In the genomic region with DNA sequence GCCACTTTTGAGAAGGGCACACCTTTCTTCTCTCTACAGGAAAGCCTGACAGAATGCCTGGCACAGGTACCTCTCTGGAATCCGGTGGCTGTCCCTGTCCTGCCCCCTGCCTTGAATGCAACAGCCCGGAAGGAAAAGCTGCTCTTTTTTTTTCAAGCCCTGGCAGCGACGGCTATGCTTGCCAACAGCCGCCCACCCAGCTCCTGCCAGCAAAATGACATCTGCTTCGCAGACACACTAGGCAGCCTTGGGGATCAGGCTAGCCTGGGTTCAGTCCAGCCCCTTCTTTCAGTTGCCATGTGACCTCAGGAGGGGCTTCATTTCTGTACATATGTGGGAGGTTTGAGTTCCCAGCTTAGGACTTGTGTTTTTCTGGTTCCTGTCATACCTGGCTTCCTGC, we compare ENCODE assay signal across 10 mouse cellular contexts. TPM values are rescaled to one million over a fixed set of nuclear protein-coding genes. Genes with fewer than 3 reads are reported as not detected.
DNase-seq lines count a peak whose midpoint lies in the region; ATAC-seq lines count a peak whose summit lies in the region.
"Had no signal": no experiment of that assay in that cellular context is flagged by ENCODE, and none has a peak within 500 bp of the region (broad histone marks: within the 10 kb centered on the region; RNA-seq: fewer than 3 reads in every experiment).

No protein-coding gene starts in this region.

- no peaks in the 10 kb centered on the region for H3K9me3 ChIP-seq in forebrain, embryonic 14.5 days (replicated peaks; ENCODE audit: control insufficient read depth, low read length)
- no peaks in the 10 kb centered on the region for H3K9me3 ChIP-seq in forebrain, embryonic 12.5 days
- H3K9me3 ChIP-seq in midbrain, embryonic 16.5 days (replicated peaks; ENCODE audit: control insufficient read depth, low read length, poor library complexity, severe bottlenecking): no peaks in the 10 kb centered on the region
- no peaks in the 10 kb centered on the region for H3K9me3 ChIP-seq in midbrain, embryonic 15.5 days
- H3K9me3 ChIP-seq: limb, embryonic 12.5 days had no signal

- no peaks in the 10 kb centered on the region for H3K36me3 ChIP-seq in forebrain, embryonic 14.5 days (ENCODE audit: control insufficient read depth, insufficient read depth, low read length)
- no peaks in the 10 kb centered on the region for H3K36me3 ChIP-seq in forebrain, embryonic 12.5 days (replicated peaks)
- H3K36me3 ChIP-seq in midbrain, embryonic 16.5 days (ENCODE audit: control insufficient read depth, insufficient read depth, low read length): no peaks in the 10 kb centered on the region
- H3K36me3 ChIP-seq in midbrain, embryonic 15.5 days (replicated peaks): no peaks in the 10 kb centered on the region

- H3K4me3 ChIP-seq in forebrain, embryonic 14.5 days (ENCODE audit: low read depth, low read length): no peak overlapping the region
- H3K4me3 ChIP-seq in forebrain, embryonic 12.5 days (replicated peaks): no peak overlapping the region
- no peak overlapping the region for H3K4me3 ChIP-seq in midbrain, embryonic 16.5 days (ENCODE audit: low read depth, low read length)
- no peak overlapping the region for H3K4me3 ChIP-seq in midbrain, embryonic 15.5 days
- H3K4me3 ChIP-seq: limb, embryonic 12.5 days had no signal

- peak; percentile 58 for DNase-seq in forebrain, embryonic 14.5 days (ENCODE audit: low spot score)
- peak; percentile 63 to 65 for DNase-seq in layer of hippocampus, postnatal 14 days (ENCODE audit: low spot score in 2 of 2)
- DNase-seq in right cerebral cortex, postnatal 4 days: peak; percentile 24
- DNase-seq in urinary bladder, postnatal 25 days (ENCODE audit: low spot score): no peak
- no peak for DNase-seq in embryo, embryonic 10 days (ENCODE audit: low spot score)

- peak; percentile 74 for ATAC-seq in forebrain, embryonic 14.5 days
- ATAC-seq in forebrain, embryonic 12.5 days (ENCODE audit: low FRiP score): no peak
- ATAC-seq in midbrain, embryonic 16.5 days: 0 out of 2 replicates have a peak, but pooled peaks have one; percentile 27
- ATAC-seq in midbrain, embryonic 15.5 days (replicated peaks): no peak; the same call in 1 of the 2 replicates

- no peak overlapping the region for H3K9ac ChIP-seq in forebrain, embryonic 14.5 days (ENCODE audit: low read length)
- no peak overlapping the region for H3K9ac ChIP-seq in forebrain, embryonic 12.5 days
- H3K9ac ChIP-seq in midbrain, embryonic 16.5 days (ENCODE audit: low read depth, low read length): no peak overlapping the region
- H3K9ac ChIP-seq in midbrain, embryonic 15.5 days: no peak overlapping the region
- H3K9ac ChIP-seq: limb, embryonic 12.5 days had no signal

- H3K27ac ChIP-seq in forebrain, embryonic 14.5 days (ENCODE audit: low read depth, low read length): no peak overlapping the region
- no peak overlapping the region for H3K27ac ChIP-seq in forebrain, embryonic 12.5 days
- H3K27ac ChIP-seq in midbrain, embryonic 16.5 days (ENCODE audit: low read length): no peak overlapping the region
- no peak overlapping the region for H3K27ac ChIP-seq in midbrain, embryonic 15.5 days
- H3K27ac ChIP-seq: limb, embryonic 12.5 days had no signal

- no peaks in the 10 kb centered on the region for H3K4me1 ChIP-seq in forebrain, embryonic 14.5 days (ENCODE audit: control insufficient read depth, insufficient read depth, low read length)
- 0 out of 2 replicates have a peak, but pooled peaks cover 7% of the 10 kb centered on the region for H3K4me1 ChIP-seq in forebrain, embryonic 12.5 days
- no peaks in the 10 kb centered on the region for H3K4me1 ChIP-seq in midbrain, embryonic 16.5 days (ENCODE audit: control insufficient read depth, insufficient read depth, low read length)
- no peaks in the 10 kb centered on the region for H3K4me1 ChIP-seq in midbrain, embryonic 15.5 days

- WGBS in forebrain, embryonic 14.5 days: 40% methylated on average over 6 of the region's 6 CpGs
- 88% methylated on average over 6 of the region's 6 CpGs for WGBS in forebrain, embryonic 12.5 days
- WGBS in midbrain, embryonic 16.5 days: 68% methylated on average over 6 of the region's 6 CpGs
- 68% methylated on average over 6 of the region's 6 CpGs for WGBS in midbrain, embryonic 15.5 days

- H3K4me2 ChIP-seq in forebrain, embryonic 14.5 days (ENCODE audit: low read length): no peak overlapping the region
- H3K4me2 ChIP-seq in forebrain, embryonic 12.5 days: no peak overlapping the region
- no peak overlapping the region for H3K4me2 ChIP-seq in midbrain, embryonic 16.5 days (ENCODE audit: low read length)
- H3K4me2 ChIP-seq in midbrain, embryonic 15.5 days: no peak overlapping the region
- H3K4me2 ChIP-seq: limb, embryonic 12.5 days had no signal

- H3K27me3 ChIP-seq in forebrain, embryonic 14.5 days (replicated peaks; ENCODE audit: control insufficient read depth, insufficient read depth, low read length): no peaks in the 10 kb centered on the region
- H3K27me3 ChIP-seq in forebrain, embryonic 12.5 days: no peaks in the 10 kb centered on the region
- H3K27me3 ChIP-seq in midbrain, embryonic 16.5 days (ENCODE audit: control insufficient read depth, insufficient read depth, low read depth, low read length): no peaks in the 10 kb centered on the region
- H3K27me3 ChIP-seq in midbrain, embryonic 15.5 days (replicated peaks): no peaks in the 10 kb centered on the region
- H3K27me3 ChIP-seq: limb, embryonic 12.5 days had no signal

RNA-seq across cellular contexts. Expression of a gene that starts 9.4 kb away (rescaled TPM):
- 6.0 and 6.7 TPM in 2 replicates for polyA plus RNA-seq in forebrain, embryonic 14.5 days (2014; fragmentation: Nextera tagmentation; extraction: Ambion mirVana)
- polyA plus RNA-seq in forebrain, embryonic 12.5 days (2016; fragmentation: Nextera tagmentation; extraction: Ambion mirVana): 5.1 and 6.3 TPM in 2 replicates
- polyA plus RNA-seq in midbrain, embryonic 16.5 days (2015; fragmentation: Nextera tagmentation; extraction: Ambion mirVana): 14.9 and 21.0 TPM in 2 replicates
- 14.4 and 18.2 TPM in 2 replicates for polyA plus RNA-seq in midbrain, embryonic 15.5 days (2015; fragmentation: Nextera tagmentation; extraction: Ambion mirVana)
- 10 to 100 TPM; 16.5 to 20.7 TPM for total RNA-seq in layer of hippocampus, postnatal 14 days (2021)
- total RNA-seq: megakaryocyte, adult 5-6 weeks had no signal

Comparison
In these comparisons a context has a peak if more than half of its experiments do, and no peak if none do; other contexts are left out.
1. ATAC-seq: peak in forebrain, embryonic 14.5 days (single experiment) and midbrain, embryonic 16.5 days (single experiment); none in forebrain, embryonic 12.5 days (single experiment) and midbrain, embryonic 15.5 days (single experiment).
2. DNase-seq: peak in forebrain, embryonic 14.5 days (single experiment), layer of hippocampus, postnatal 14 days (2 of 2) and right cerebral cortex, postnatal 4 days (single experiment); none in urinary bladder, postnatal 25 days (single experiment) and embryo, embryonic 10 days (single experiment).